Mouse (Mus musculus) splenic B cell, adult 2 months (primary cell): ENCODE measurements at regions not wholly inside any gene's neighbourhood (a gene's known extent, or its start where the extent isn't known, plus 50 kb on each side); places are given as distances from the start of the nearest gene placed in this dataset.

ENCODE experiments used
- DNase-seq: peaks from one replicate; pipeline ENCODE4 v3.0.0-alpha.2; 2011; ENCODE audit warnings: low read depth, low spot score
- H3K27me3 ChIP-seq: 2 replicates; pipeline ENCODE4 v1.6.1; 2012; ENCODE audit warnings: mild to moderate bottlenecking, low read length, moderate library complexity, mixed read lengths; ENCODE audit not compliant: control insufficient read depth, poor library complexity, insufficient read depth, severe bottlenecking
- H3K36me3 ChIP-seq: 2 replicates; pipeline ENCODE4 v1.6.1; 2012; ENCODE audit warnings: mild to moderate bottlenecking, low read length, moderate library complexity, mixed read lengths; ENCODE audit not compliant: control insufficient read depth, poor library complexity, insufficient read depth, severe bottlenecking

DNA sequence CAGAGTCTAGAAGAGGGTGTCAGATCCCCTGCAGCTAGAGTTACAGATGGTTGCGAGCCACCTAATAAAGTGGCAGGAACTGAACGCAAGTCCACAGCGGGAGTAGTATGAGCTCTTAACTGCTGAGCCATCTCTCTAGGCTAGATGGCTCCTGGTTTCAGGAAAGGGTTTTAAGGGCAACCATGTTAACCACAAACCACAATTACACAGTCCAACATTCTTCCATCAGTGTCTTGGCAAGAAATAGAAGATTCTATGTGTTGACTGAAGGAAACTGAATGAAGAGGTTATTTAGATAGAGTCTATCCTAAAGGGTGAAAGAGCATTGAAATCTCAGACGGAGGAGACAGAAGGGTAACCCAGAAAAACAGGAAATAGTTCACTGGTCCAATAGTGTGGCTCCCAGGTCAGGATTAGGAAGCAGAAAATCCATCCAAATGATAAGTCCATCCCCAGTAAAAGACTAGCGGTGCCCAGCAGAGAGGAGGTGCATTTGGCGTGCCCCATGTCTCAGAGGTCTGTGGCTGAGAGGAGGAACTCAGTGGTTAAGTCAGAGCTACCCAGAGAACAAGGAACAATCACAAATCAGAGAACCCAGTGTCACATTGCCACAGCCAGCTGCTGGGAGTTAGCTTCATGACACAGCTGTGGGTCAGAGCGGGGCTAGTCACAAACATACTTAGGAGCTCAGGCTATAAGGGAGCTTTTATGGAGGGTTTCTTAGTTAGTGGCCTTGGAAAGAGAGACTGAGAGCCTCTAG, 147.3 kb downstream of the Gm12728 start:
- no peak for DNase-seq
- Histone ChIP-seq H3K36me3 (no peaks in the 10 kb centered on the region), H3K27me3 (no peaks in the 10 kb centered on the region)

DNA sequence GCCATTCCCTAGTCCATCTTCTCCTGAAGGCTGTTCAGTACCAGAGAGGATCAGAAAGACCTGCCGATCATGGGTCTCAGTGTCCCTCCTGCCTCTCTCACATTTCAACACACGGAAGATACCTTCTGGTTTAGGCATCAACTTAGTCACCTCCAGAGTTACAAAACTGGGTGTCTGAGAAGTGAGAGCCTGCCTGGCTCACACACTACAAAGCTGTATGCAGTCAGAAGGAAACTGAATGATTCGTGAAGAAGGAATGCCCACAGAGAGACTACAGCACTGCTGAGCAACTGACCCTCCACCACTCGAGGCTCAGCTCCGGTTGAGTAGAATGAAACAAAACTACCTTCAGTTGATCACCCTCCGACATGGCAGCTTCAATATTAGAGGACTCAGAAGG, 147.9 kb downstream of the Gm12728 start:
- Histone ChIP-seq H3K27me3 (no peaks in the 10 kb centered on the region), H3K36me3 (no peaks in the 10 kb centered on the region)
- DNase-seq = no peak

DNA sequence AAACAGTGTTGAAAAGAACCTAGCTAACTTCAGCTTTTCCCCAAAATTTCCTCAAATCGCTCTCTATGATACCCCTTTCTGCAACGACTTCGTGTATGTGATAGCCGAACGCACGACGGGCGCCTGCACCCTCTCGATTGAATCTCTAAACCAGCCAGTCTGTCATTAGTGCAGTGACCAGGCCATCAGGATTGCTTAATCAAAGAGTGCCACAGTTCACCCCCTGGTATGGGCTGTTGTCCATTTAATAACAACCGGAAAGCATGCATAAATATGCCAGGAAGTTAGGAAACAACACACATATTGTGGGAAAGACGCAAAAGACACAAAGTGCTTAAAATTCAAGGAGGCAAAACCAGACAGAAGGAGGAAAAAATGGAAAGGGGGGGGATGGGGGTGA, 149.2 kb downstream of the Gm12728 start:
- H3K36me3 ChIP-seq = no peaks in the 10 kb centered on the region
- DNase-seq = no peak
- H3K27me3 ChIP-seq = no peaks in the 10 kb centered on the region

DNA sequence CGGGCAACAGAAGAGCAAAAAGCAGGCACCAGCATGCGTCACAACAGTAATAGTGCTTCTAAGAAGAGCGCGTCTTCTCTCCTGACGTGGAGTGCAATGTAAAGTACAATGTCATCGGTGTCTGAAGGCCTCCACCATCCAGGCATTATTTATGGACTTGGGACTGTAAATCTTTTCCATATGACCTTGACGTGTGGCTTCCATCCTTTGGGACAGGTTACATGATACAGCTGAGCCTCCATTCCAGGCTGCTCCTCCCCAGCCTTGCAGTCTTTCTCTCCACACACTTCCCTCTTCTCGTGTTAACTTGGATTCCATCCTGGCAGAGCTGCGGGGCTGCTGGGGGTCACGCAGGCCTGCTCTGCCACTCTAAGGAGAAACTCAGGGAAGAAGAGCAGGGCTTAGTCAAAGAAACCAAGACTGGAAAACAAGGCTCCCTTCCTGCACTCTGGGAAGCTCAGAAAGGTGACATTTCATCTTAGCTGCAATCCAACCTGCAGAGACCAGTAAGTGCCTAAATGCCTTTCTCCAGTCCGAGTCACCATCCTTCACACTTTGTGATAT, 150.0 kb downstream of the Gm12728 start:
- Histone ChIP-seq H3K36me3 (no peaks in the 10 kb centered on the region), H3K27me3 (no peaks in the 10 kb centered on the region)
- no peak for DNase-seq

DNA sequence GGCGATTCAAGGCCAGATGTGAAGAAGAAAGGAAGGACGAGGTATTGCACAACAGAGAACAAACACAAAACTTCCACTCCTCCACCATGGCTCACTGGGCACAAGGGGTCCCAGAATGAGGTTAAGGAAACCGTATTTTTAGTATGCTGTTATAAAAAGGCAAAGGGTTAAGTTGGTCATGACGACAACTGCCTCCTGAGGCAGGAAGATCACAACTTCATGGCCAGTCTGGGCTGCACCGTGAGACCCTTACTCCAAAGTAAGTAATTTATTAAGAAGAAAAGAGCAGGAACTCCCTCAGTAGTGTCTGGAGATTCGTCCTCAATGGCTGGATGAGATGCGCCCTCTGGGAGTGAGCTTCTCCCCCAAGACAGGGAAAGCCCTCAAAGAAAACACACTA, 151.2 kb downstream of the Gm12728 start:
- no peak for DNase-seq
- Histone ChIP-seq H3K27me3 (no peaks in the 10 kb centered on the region), H3K36me3 (no peaks in the 10 kb centered on the region)

DNA sequence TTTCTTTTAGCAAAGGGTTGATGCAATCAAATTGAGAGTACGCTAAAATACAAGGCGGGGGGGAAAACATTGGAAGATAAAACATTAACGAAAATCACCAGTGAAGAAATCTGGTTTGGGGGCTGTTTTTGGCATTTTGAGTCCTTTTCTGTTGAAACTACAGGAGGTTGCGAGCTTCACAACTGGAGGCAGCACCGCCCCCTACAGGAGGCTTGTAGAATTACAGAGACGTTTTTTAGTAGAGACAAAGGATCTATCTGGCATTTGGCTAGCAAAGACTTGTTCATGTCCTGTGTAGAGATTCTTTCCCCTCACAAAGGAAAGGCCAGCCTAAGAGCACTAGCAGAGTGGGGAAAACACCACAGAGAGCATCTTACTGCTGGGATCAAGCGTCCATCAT, 152.1 kb downstream of the Gm12728 start:
- no peaks in the 10 kb centered on the region for H3K27me3 ChIP-seq
- peak; percentile 48 for DNase-seq
- no peaks in the 10 kb centered on the region for H3K36me3 ChIP-seq

DNA sequence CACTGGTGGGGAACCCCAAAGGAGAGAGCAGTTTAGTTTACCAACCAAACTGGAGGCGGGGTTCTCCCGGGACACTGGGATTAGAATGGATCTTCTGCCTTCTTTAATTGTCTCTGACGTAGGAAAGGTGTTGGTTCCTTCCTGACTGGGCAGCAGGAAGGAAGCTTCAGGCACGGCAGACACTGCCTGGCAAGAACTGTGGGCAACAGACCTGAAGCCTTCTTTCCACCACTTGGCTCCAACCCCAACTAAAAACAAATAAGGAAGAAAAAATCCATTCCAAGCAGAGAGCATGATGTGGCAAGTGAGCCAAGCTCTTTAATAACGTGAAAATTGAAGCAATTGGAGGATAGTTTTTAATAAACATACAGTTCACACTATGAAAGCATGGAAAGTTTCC, 155.3 kb downstream of the Gm12728 start:
- Histone ChIP-seq H3K27me3 (no peaks in the 10 kb centered on the region), H3K36me3 (no peaks in the 10 kb centered on the region)
- no peak for DNase-seq

DNA sequence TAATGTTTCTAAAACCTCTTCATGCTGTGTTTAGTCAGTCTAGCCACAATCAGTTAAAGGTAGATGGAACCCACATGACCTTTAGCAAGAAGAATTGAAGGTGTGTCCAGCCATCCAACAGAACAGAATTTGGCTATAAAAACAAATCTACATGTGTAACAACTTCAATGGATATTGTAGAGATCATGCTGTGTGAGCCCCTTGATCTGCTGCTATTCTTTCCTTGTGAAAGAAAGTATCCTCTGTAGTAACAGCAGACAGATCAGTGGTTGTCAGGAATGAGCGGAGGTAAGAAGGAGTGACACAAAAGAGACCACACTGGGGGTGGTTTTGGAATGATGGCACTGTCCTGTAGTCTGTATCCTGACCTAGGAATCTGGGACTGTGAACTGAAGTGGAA, 156.3 kb downstream of the Gm12728 start:
- Histone ChIP-seq H3K27me3 (no peaks in the 10 kb centered on the region), H3K36me3 (no peaks in the 10 kb centered on the region)
- DNase-seq = no peak

DNA sequence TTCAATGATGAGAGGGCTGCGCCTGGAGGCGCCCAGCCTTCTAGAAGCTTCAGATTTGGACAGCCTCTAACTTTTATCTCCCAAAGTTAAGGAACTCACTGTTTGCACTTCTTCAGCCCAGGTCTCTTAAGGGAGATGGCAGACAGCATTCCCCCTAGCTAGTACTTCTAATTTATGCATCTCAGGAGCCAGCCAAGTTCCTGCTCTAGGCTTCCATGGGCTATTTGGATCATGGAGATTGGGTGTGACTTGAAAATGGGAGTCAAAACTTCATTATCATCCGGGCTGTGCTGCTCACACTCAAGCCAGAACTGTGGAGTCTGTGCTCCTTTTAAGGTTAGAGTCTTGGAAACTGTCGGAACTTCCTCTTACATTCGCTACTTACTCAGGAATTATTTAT, 158.7 kb downstream of the Gm12728 start:
- no peaks in the 10 kb centered on the region for H3K27me3 ChIP-seq
- no peaks in the 10 kb centered on the region for H3K36me3 ChIP-seq
- no peak for DNase-seq

DNA sequence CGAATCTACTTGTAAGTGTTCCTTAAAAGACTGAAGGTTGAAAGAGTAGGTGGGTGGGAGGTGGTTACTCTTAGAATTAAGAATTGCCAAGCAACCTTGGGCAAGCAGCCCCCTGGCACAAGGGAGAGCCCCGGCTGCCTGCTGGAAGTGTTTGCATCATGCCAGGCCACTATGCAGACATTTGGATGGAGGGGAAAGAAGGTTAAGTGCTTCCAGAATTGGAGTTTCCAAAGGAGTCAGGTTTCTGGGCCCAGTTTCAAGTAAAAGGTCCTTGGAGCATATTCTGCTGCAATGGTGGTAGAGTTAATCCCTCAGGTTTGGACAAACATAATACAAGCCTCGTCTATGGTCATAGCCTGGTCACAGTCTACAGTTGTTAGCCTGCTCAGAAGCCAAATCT, 162.7 kb downstream of the Gm12728 start:
- H3K36me3 ChIP-seq = no peaks in the 10 kb centered on the region
- H3K27me3 ChIP-seq = no peaks in the 10 kb centered on the region
- DNase-seq = no peak

DNA sequence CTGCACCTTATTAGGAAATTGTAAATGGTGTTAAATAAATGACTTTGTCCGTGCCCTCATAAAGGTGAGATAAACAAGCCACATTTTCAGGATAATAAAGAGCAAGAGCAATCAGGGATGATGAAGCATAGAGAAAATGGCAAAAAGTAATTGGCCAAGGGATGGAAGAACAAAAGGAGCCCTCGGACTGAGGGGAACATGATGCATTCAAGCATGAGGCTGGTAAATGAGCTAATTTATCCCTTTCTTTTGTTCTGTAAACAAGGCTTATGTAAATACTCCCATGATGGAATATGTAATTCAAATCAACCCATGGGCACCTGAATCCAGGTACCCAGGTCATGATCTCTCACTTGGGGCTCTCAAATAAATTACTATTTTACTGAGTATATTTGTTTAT, 166.8 kb downstream of the Gm12728 start:
- H3K36me3 ChIP-seq = no peaks in the 10 kb centered on the region
- DNase-seq = no peak
- H3K27me3 ChIP-seq = no peaks in the 10 kb centered on the region

DNA sequence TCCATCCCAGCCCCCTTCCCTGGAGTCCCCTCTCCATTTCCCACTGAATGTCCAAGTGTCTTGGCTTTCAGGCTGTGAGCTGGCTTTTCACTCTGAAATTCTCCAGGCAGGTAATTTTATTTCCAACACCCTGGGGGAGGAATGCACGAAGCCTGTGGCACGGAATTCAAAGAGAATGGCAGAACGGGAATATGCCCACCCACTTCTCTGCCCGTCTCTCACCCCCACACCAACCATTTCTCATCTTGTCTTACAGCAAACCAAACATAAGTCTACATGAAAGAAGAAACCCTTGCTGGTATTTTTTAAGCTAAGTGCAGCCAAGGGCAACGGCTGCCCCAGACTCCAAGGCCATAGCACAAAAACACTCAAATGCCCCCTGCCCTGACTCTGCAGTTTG, 168.7 kb downstream of the Gm12728 start:
- Histone ChIP-seq H3K36me3 (no peaks in the 10 kb centered on the region), H3K27me3 (no peaks in the 10 kb centered on the region)
- no peak for DNase-seq

DNA sequence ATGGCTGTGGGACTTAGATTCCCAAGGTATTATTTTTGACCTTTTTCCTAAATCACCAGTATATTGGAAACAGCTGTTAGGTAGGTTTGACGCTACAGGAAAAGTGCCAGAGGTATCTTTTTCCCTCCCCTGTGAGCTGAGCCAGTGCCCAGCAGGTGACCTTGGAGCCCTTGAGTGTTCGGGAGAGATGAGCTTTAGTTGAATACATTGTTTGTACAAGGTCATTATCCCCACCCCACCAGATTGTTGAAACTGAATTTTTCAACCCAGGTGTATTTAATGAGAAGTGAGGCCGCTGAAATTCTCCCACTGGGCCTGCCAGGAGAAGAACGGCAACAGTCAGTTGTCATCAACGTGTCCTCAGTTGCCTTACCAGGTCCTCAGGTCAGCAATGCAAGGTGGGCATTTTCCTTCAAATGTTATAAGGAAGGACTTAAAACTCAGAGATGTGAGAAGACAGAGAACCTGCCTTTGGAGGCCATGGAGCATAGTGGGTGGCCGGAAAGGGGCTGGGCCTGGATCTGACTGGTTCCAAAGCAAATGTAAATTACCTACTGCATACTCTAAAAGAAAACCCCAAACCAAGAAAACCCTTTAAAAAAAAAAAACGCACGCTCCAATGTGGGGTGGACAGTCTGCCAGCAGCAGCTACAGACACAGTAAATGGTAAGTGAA, 172.2 kb downstream of the Gm12728 start:
- no peaks in the 10 kb centered on the region for H3K27me3 ChIP-seq
- no peak for DNase-seq

DNA sequence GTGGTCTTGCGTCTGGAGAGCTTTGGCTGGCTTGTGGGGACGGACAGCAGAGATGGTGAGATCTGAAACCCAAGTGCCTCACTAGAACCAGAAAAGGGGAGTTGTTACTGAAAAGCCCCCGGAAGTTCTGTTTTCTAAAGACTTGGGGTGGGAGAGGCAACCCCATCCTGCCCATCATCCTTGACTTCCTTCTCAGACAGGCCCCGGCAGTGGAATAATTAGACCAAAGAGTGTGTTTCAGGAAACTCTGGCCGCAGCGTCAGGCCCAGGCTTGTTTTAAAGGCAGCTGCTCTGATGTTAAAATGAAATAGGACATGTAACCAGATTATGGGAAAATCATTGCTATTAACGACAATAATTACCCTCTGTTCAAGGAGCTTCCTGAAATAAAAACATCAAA, 172.9 kb downstream of the Gm12728 start:
- Histone ChIP-seq H3K36me3 (no peaks in the 10 kb centered on the region), H3K27me3 (no peaks in the 10 kb centered on the region)
- no peak for DNase-seq

More for the DNA sequence above, 172.2 kb downstream of the Gm12728 start:
- no peaks in the 10 kb centered on the region for H3K36me3 ChIP-seq

DNA sequence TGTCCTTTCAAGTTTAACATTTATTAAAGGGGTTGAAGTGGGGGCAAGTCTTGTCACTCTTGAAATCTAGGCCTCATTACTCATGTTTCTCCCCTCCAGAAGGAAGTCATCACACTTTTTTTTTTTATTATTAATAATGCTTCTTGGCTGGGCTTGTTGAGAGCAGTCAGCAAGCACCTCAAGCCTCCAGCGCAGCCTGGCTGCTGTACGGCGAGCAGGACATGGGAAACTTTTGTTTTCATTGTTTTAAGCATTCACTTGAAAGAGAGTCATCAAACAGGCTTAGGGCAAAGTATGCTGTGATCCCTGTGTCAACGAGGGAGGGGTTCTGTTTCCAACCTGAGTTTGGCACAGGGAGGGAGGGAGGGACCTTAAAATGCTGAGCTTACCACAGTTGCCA, 178.7 kb downstream of the Gm12728 start:
- H3K27me3 ChIP-seq = no peaks in the 10 kb centered on the region
- DNase-seq = no peak
- H3K36me3 ChIP-seq = no peaks in the 10 kb centered on the region
